Mouse (Mus musculus) C2C12 (cell line): Measurements from ENCODE around the gene Cdh18.

Source experiments
- CEBPB ChIP-seq: IDR thresholded peaks from one replicate; pipeline ENCODE4 v1.6.1; 2011; ENCODE audit warnings: low read depth, mild to moderate bottlenecking, control low read depth, moderate library complexity
- CTCF ChIP-seq: IDR thresholded peaks from one replicate; pipeline ENCODE4 v1.5.1; 2011; ENCODE audit not compliant: control insufficient read depth, insufficient read depth, insufficient read length
- FOSL1 ChIP-seq: IDR thresholded peaks from one replicate; pipeline ENCODE4 v1.8.0; 2011; ENCODE audit warnings: mild to moderate bottlenecking, low read length; ENCODE audit not compliant: poor library complexity, insufficient read depth, severe bottlenecking
- MAX ChIP-seq: IDR thresholded peaks from one replicate; pipeline ENCODE4 v1.6.1; 2011; ENCODE audit warnings: mild to moderate bottlenecking, control low read depth
- MYOD1 ChIP-seq: IDR thresholded peaks from one replicate; pipeline ENCODE4 v1.6.1; 2011; ENCODE audit warnings: low read depth; ENCODE audit not compliant: control insufficient read depth, insufficient read length
- MYOG ChIP-seq: IDR thresholded peaks from one replicate; pipeline ENCODE4 v1.6.1; 2011; ENCODE audit not compliant: control insufficient read depth, insufficient read length; ENCODE audit errors: extremely low read depth
- USF1 ChIP-seq: IDR thresholded peaks from one replicate; pipeline ENCODE4 v1.6.1; 2011; ENCODE audit warnings: low read depth, mild to moderate bottlenecking, control low read depth, moderate library complexity

DNA sequence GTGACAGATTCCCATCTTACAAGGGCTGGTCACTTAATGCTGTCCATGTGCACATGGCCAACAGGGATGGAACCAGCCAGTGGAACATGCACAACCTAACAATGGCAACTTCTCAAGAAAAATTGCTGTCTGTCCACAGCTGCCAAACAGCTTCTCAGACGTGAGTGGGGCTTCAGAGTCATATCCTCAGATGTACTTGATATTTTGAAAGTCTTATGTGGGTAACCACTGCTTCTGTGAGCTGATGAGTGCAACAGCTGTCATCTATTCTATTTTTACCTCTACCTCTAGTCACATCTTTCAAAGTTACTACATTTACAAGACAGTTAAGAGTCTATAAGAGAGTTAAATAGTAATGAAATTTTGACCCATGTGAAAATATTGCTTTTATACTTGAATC lies 818.9 kb downstream of the Cdh18 start:
- TF ChIP-seq MYOD1 (peak; percentile 83), MAX (peak; percentile 77), CTCF (no peak), USF1 (no peak), MYOG (no peak), CEBPB (no peak), FOSL1 (peak; percentile 6)
